Mouse (Mus musculus) cortical plate, adult 2 months (tissue): ENCODE measurements around the gene Gm17334. TPM values are rescaled to one million over a fixed set of nuclear protein-coding genes. Genes with fewer than 3 reads are reported as not detected.
"Not testable (repeated sequence)": the region's sequence is repeated elsewhere in the genome, so short reads cannot be mapped to it uniquely, and the experiment has no call there.

Experiments
- H3K27ac ChIP-seq: fragments of 200-500 bp; 2 replicates; pipeline ENCODE4 v1.5.1; 2012; ENCODE audit warnings: low read length, control low read depth, inconsistent platforms; ENCODE audit not compliant: insufficient read depth
- H3K4me1 ChIP-seq: fragments of 200-500 bp; 2 replicates; pipeline ENCODE4 v1.6.1; 2011; ENCODE audit warnings: low read length; ENCODE audit not compliant: control insufficient read depth, insufficient read depth
- H3K4me3 ChIP-seq: fragments of 200-500 bp; 2 replicates; pipeline ENCODE4 v1.5.1; 2011; ENCODE audit warnings: mild to moderate bottlenecking, low read length, control low read depth; ENCODE audit not compliant: insufficient read depth
- CTCF ChIP-seq: fragments of 200-500 bp; IDR thresholded peaks from 2 replicates; pipeline ENCODE4 v1.5.1; 2011; ENCODE audit warnings: mild to moderate bottlenecking, control low read depth, low read length; ENCODE audit not compliant: insufficient read depth; ENCODE audit errors: extremely low read depth
- POLR2A ChIP-seq: fragments of 200-500 bp; IDR thresholded peaks from 2 replicates; pipeline ENCODE4 v1.6.1; 2011; ENCODE audit warnings: mild to moderate bottlenecking, low read length, control low read depth; ENCODE audit not compliant: insufficient read depth; ENCODE audit errors: extremely low read depth
- polyA plus RNA-seq: library from polyadenylated mRNA; depleted of rRNA; stranded (reverse); fragments of >200 nt; gene quantifications from 2 replicates; pipeline ENCODE4 v1.2.3, GENCODE M21; 2012

Gm17334 gene
- polyA plus RNA-seq, 1 experiment: 1.4 TPM

DNA sequence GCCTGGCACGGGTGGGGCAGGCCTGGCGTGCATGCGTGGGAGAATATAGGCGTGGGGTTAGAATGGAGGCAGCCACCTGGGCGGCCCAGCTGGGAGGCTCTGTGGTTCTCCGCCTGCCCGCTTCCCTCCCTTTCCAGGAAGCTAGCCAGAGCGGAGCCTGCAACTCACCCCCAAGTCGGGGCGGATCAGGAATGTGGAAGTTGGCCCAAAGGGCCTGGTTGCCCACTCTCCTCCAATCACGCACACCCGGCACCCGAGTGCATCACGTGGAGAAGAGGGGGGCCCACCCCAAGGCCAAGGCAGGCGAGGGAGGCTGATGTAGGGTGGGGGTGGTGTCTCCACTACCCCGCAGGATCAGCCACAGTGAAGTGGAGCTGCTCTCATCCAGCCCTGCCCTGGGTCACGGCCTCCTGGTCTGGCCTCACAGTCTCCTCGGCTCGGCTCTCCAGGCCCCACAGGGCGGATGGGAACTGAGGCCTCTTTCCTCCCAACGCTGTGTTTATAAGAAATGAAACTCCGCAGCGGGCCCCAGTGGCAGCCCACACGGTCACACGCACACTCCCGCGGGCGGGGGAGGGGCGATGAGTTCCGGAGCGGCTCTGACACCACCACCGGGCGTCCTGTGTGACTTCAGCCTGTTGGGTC, 9.4 kb downstream of the Gm17334 start:
- H3K27ac ChIP-seq: peak overlapping the region; percentile 70
- peak; percentile 37; the same call in 1 of the 2 replicates for TF ChIP-seq POLR2A
- TF ChIP-seq CTCF: no peak
- peak overlapping the region; percentile 33 for H3K4me3 ChIP-seq
- H3K4me1 ChIP-seq: no peaks in the 10 kb centered on the region; the same call in 1 of the 2 replicates

DNA sequence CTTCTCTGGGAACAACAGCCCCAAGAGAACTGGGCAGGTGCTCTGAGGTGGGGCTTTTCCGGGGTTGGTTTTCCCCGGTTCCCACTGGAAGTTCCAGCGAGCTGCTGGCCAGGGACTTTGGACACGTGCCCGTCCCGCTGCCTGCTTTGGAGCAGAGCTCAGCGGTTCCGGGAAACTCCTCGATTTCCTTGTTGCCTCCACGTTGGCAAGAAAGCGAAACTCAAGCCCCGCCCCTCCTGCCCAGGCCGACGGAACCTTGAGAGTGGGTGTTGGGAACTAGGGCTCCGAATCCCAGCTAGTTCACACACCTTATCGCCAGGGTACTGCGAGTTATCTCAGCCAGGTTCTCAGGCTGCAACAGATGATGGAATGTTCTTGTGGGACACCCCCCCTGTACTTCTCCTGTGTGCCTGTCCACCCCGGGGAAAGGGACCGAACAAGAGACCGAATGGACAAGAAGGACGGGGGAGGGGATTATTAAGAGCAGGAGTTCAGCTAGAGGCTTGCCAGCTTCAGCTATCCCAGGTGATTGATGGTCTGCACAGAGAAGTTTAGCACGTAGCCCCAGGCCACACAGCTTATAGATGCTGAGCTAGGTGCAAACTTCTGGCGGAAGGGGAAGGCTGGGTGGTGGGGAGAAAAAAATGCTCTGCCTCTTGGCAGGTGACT, 10.0 kb downstream of the Gm17334 start:
- Histone ChIP-seq H3K4me3 (peak overlapping the region; percentile 33), H3K27ac (peak overlapping the region; percentile 70), H3K4me1 (no peaks in the 10 kb centered on the region; the same call in 1 of the 2 replicates)
- TF ChIP-seq POLR2A: no peak
- no peak for TF ChIP-seq CTCF

DNA sequence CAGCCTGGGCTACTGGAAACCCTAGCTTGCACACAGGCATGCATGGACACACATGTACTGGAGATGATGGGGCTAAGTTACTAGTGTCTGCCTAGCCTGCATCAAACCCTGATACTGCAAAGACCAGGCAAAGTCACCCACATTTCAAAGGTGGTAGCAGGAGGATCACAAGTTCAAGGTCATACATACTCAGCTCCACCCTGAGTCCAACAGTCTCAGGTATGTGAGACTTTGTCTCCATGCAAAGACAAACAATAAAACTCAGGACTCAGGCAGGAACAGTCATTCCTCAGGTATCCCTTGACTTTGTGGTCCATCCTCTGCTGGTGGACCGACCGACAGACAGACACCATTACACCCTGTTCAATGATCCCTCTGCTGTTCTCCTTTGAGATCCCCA, 10.6 kb downstream of the Gm17334 start:
- no peak overlapping the region; the same call in 1 of the 2 replicates for H3K4me3 ChIP-seq

DNA sequence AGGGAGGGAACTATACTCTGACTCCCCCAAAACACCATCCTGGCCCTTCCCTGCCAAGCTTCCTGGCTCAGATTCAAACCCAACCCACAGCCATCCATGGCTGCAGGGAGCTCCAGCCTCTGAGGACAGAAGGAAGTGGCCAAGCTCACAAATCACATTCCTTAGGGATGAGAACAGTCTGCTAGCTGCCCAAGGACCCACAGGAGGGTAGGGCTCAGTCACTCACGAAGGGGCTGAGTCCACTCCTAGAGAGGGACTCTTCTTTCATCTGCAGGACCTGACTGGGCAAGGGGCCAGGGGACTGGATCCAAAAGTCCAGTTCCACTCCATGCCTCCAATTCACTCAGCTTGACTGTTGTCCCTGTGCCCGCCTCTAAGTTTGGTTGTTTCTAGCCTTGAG, 11.2 kb downstream of the Gm17334 start:
- no peak for TF ChIP-seq POLR2A
- H3K27ac ChIP-seq: no peak overlapping the region
- H3K4me1 ChIP-seq: no peaks in the 10 kb centered on the region; the same call in 1 of the 2 replicates
- H3K4me3 ChIP-seq: no peak overlapping the region

More for the DNA sequence above, 10.6 kb downstream of the Gm17334 start:
- H3K27ac ChIP-seq: peak overlapping the region; percentile 38; the same call in 1 of the 2 replicates
- no peak for TF ChIP-seq CTCF
- TF ChIP-seq POLR2A: no peak
- no peaks in the 10 kb centered on the region; the same call in 1 of the 2 replicates for H3K4me1 ChIP-seq

DNA sequence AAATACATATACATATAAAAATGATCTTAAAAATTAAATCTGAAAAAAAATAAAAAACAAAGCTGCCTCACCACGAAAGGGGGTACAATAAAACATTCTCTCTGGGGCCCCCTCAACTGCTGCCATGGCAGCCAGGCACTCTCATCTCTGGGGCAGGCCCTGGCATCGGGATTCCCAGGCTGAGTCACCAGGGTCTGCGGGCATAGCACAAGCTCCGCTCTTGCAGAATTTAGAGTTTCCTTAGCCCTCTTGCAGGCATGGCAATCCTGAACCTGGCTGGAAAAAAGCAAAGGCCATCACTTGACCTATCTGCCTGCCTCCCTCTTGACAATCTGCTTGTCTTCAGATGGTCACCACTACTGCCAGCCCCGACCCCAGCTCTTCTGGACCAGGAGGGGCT, 11.7 kb downstream of the Gm17334 start:
- Histone ChIP-seq H3K4me3 (no peak overlapping the region), H3K27ac (no peak overlapping the region), H3K4me1 (no peaks in the 10 kb centered on the region; the same call in 1 of the 2 replicates)
- no peak for TF ChIP-seq POLR2A
- TF ChIP-seq CTCF: no peak

DNA sequence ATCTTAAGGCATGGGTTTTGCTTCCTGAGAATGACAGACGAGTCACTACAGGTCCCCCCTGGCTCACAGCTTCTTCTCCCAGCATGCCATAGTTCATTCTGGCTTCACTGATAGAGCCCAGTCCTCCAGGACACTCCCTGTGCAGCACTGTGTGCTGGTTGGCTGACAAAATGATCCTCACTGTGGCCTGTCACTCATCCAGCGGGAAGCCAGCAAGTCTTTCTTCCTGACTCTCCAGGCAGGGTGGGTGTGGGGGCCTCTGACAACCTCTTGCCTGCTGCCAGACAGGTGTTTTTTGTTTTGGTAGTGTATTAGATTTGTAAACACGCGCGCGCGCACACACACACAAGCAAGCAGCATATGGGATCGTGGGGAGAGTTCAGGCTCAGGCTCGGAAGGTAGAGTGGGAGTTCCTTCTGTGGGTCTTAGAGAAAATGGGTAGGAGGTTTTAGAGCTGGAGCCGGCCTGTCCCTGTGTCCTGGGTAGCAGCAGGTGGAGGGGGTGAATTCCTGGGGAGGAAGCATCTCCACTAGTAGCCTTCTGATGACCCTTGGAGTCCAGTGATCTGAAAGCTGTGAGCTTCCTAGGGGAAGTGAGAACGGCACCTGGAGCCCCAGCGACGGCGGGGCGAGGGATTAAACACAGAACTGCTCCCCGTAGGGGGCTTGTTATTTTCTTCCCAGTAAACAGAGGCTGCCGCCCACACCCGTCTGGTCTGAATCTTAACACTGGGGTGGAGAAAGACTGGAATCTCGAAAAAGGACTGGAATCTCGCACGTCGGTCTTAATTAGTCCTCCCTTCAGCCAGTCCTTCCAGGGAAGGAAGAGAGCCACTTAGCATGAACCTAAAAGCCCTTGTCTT, 13.2 kb downstream of the Gm17334 start:
- Histone ChIP-seq H3K4me3 (no peak overlapping the region), H3K27ac (no peak overlapping the region), H3K4me1 (no peaks in the 10 kb centered on the region; the same call in 1 of the 2 replicates)
- TF ChIP-seq CTCF (no peak), POLR2A (no peak)

DNA sequence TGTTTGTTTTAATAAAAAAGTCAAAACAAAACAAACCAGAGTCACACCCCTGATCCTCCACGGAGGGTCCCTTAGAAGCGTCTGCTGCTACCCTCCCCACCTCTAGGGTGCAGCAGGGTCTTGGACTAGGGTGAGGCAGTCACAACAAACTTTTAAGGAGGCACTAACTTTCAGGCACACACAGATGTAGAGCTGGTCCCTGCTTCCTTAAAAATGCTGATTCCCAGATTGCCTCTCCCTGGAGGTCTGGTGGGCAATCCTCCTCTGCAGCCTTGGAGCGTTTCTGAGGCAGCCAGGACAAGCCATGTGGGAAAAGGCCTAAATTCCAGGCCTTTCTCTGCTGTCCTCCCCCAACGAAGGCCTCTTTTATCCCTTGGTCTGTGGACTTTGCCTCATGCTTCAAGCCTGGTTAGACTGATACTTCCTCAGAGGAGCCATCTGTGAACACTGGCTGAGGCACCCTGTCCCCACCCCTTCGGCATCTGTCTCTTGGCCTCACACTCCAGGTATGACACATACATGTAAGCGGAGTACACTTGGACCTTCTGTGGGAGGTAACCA, 14.1 kb downstream of the Gm17334 start:
- TF ChIP-seq POLR2A (no peak), CTCF (0 out of 2 replicates have a peak, but pooled peaks have one; percentile 5)
- no peak overlapping the region for H3K27ac ChIP-seq
- no peaks in the 10 kb centered on the region; the same call in 1 of the 2 replicates for H3K4me1 ChIP-seq
- no peak overlapping the region for H3K4me3 ChIP-seq

DNA sequence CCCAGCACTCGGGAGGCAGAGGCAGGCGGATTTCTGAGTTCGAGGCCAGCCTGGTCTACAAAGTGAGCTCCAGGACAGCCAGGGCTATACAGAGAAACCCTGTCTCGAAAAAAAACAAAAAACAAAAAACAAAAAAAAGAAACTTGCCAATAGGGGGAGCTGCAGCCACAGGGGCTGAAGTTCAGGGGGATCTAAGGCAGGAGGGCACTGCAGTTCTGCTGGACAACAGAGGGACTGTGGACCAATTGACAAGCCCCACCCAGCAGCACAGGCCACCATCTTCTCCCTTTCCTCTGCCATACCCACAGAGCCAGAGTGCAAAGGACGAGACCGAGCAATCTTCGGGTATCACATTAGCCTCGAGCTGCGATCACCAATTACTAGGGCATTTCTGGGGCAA, 15.0 kb downstream of the Gm17334 start:
- peak; percentile 43 for TF ChIP-seq CTCF
- not testable (repeated sequence) for H3K4me3 ChIP-seq, H3K4me1 ChIP-seq, H3K27ac ChIP-seq

DNA sequence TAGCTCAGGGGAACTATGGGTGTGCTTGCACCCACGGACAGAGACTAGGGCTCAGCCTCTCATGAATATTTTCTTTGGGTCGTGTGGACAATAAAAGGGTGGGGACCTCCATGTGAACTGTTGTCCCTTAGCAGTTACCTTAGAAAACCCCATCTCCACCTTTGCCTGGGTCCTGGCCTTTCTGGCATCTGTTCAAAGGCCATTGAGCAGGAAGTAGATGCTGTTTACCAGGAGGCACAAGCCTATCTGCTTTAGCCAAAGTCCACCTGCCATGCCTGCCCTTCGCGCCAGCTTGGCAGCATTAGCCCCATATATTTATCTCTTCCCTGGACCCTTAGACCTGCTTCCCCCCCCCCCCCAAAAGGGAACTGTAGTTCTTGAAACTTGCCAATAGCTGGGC, 15.4 kb downstream of the Gm17334 start:
- Histone ChIP-seq H3K4me3 (no peak overlapping the region), H3K4me1 (no peaks in the 10 kb centered on the region; the same call in 1 of the 2 replicates), H3K27ac (no peak overlapping the region)
- TF ChIP-seq POLR2A (no peak), CTCF (no peak)
